Mouse (Mus musculus) hindbrain, embryonic 15.5 days (tissue): ENCODE results near the gene Agpat2. TPM values are rescaled to one million over a fixed set of nuclear protein-coding genes. Genes with fewer than 3 reads are reported as not detected.

Experiments
- ATAC-seq: fragments of 200-750 bp; cut with Nextera tagmentation; 2 replicates; pipeline ENCODE4 v1.8.0; 2017; ENCODE audit warnings: low read depth, moderate number of reproducible peaks, moderate TSS enrichment; ENCODE audit not compliant: low FRiP score
- H3K27ac ChIP-seq: fragments of 300-500 bp; sonication (generic); replicated peaks from 2 replicates; pipeline ENCODE4 v1.5.1; 2015; ENCODE audit warnings: mild to moderate bottlenecking, inconsistent platforms
- H3K27me3 ChIP-seq: fragments of 300-500 bp; sonication (generic); 2 replicates; pipeline ENCODE4 v1.6.1; 2015; ENCODE audit warnings: control low read depth, inconsistent platforms
- H3K36me3 ChIP-seq: fragments of 300-500 bp; sonication (generic); 2 replicates; pipeline ENCODE4 v1.6.1; 2015; ENCODE audit warnings: control low read depth, inconsistent platforms
- H3K4me1 ChIP-seq: fragments of 300-500 bp; sonication (generic); replicated peaks from 2 replicates; pipeline ENCODE4 v1.6.1; 2015; ENCODE audit warnings: control low read depth, inconsistent platforms
- H3K4me2 ChIP-seq: fragments of 300-500 bp; sonication (generic); 2 replicates; pipeline ENCODE4 v1.6.1; 2015; ENCODE audit warnings: moderate library complexity, mild to moderate bottlenecking, inconsistent platforms
- H3K4me3 ChIP-seq: fragments of 300-500 bp; sonication (generic); 2 replicates; pipeline ENCODE4 v1.5.1; 2015; ENCODE audit warnings: mild to moderate bottlenecking, inconsistent platforms
- H3K9ac ChIP-seq: fragments of 300-500 bp; sonication (generic); 2 replicates; pipeline ENCODE4 v1.6.1; 2015; ENCODE audit warnings: inconsistent platforms
- H3K9me3 ChIP-seq: fragments of 300-500 bp; sonication (generic); 2 replicates; pipeline ENCODE4 v1.6.1; 2016; ENCODE audit warnings: control low read depth, inconsistent platforms
- WGBS: fragments of 180-500 bp; shearing (Covaris S2); methylation state at CpG from one replicate; pipeline ENCODE4 v1.1.7; 2015; 5-methylcytosine and 5-hydroxymethylcytosine counted together
- polyA plus RNA-seq: library from polyadenylated mRNA; unstranded; fragments of >200 nt; fragmentation: Nextera tagmentation; extraction: Ambion mirVana; gene quantifications from 2 replicates; pipeline ENCODE4 v1.2.1, GENCODE M21; 2015

Agpat2 gene
- polyA plus RNA-seq, 1 experiment from 2014 or later: 6.1 TPM

- Histone ChIP-seq H3K27ac (no peak overlapping the region), H3K9ac (no peak overlapping the region), H3K36me3 (no peaks in the 10 kb centered on the region), H3K4me3 (no peak overlapping the region), H3K9me3 (no peaks in the 10 kb centered on the region), H3K27me3 (no peaks in the 10 kb centered on the region), H3K4me2 (no peak overlapping the region), H3K4me1 (no peaks in the 10 kb centered on the region)
- no peak for ATAC-seq
- 95% methylated on average over 5 of the region's 5 CpGs for WGBS
Measured at GRCm38 (mm10) chr2:26580751-26581150, 23.5 kb downstream of the Agpat2 start.

- H3K4me3 ChIP-seq: no peak within 1 kb of the TSS
- ATAC-seq: no peak
- no peaks in the 10 kb centered on the region for H3K36me3 ChIP-seq
- no peak within 1 kb of the TSS for H3K9ac ChIP-seq
- H3K4me1 ChIP-seq: no peaks in the 10 kb centered on the region
- H3K27ac ChIP-seq: no peak within 1 kb of the TSS
- no peaks in the 10 kb centered on the region for H3K27me3 ChIP-seq
- 96% methylated on average over 1 of the region's 1 CpGs for WGBS
- H3K9me3 ChIP-seq: no peaks in the 10 kb centered on the region
- H3K4me2 ChIP-seq: no peak within 1 kb of the TSS
Measured at GRCm38 (mm10) chr2:26579714-26580113, 24.5 kb downstream of the Agpat2 start, which contains the start of gene Egfl7. Gene Egfl7 (plus strand): TSS chr2:26580014.

GRCm38 (mm10) chr2:26578369-26578768, 25.8 kb downstream of the Agpat2 start:
- Histone ChIP-seq H3K9ac (no peak overlapping the region), H3K9me3 (no peaks in the 10 kb centered on the region), H3K27ac (no peak overlapping the region; the same call in 1 of the 2 replicates), H3K4me2 (no peak overlapping the region), H3K4me1 (peaks cover 9% of the 10 kb centered on the region), H3K4me3 (no peak overlapping the region), H3K36me3 (no peaks in the 10 kb centered on the region), H3K27me3 (no peaks in the 10 kb centered on the region)
- 48% methylated on average over 6 of the region's 6 CpGs for WGBS
- no peak for ATAC-seq

GRCm38 (mm10) chr2:26576462-26576861, 27.8 kb downstream of the Agpat2 start:
- ATAC-seq: no peak
- Histone ChIP-seq H3K4me1 (peaks cover 13% of the 10 kb centered on the region), H3K36me3 (no peaks in the 10 kb centered on the region), H3K4me3 (no peak overlapping the region), H3K9ac (no peak overlapping the region), H3K4me2 (no peak overlapping the region), H3K27ac (0 out of 2 replicates have a peak overlapping the region, but pooled peaks have one; percentile 9), H3K9me3 (no peaks in the 10 kb centered on the region), H3K27me3 (no peaks in the 10 kb centered on the region)
- 46% methylated on average over 4 of the region's 4 CpGs for WGBS

- Histone ChIP-seq H3K9ac (no peak overlapping the region), H3K36me3 (no peaks in the 10 kb centered on the region), H3K27ac (no peak overlapping the region), H3K4me3 (no peak overlapping the region), H3K4me2 (no peak overlapping the region), H3K9me3 (no peaks in the 10 kb centered on the region), H3K27me3 (no peaks in the 10 kb centered on the region), H3K4me1 (peaks cover 13% of the 10 kb centered on the region)
- 52% methylated on average over 4 of the region's 4 CpGs for WGBS
- ATAC-seq: no peak
Measured at GRCm38 (mm10) chr2:26575865-26576264, 28.4 kb downstream of the Agpat2 start.

GRCm38 (mm10) chr2:26575378-26575777, 28.8 kb downstream of the Agpat2 start:
- WGBS: 75% methylated on average over 1 of the region's 1 CpGs
- no peaks in the 10 kb centered on the region for H3K36me3 ChIP-seq
- H3K27ac ChIP-seq: no peak overlapping the region
- ATAC-seq: no peak
- no peak overlapping the region for H3K4me2 ChIP-seq
- peaks cover 13% of the 10 kb centered on the region for H3K4me1 ChIP-seq
- no peak overlapping the region for H3K9ac ChIP-seq
- no peaks in the 10 kb centered on the region for H3K9me3 ChIP-seq
- no peaks in the 10 kb centered on the region for H3K27me3 ChIP-seq
- no peak overlapping the region for H3K4me3 ChIP-seq

GRCm38 (mm10) chr2:26574862-26575261, 29.4 kb downstream of the Agpat2 start:
- no peak for ATAC-seq
- no peaks in the 10 kb centered on the region for H3K36me3 ChIP-seq
- no peaks in the 10 kb centered on the region for H3K9me3 ChIP-seq
- H3K9ac ChIP-seq: no peak overlapping the region
- 16% methylated on average over 5 of the region's 5 CpGs for WGBS
- H3K4me1 ChIP-seq: peaks cover 13% of the 10 kb centered on the region
- H3K27ac ChIP-seq: no peak overlapping the region
- H3K27me3 ChIP-seq: no peaks in the 10 kb centered on the region
- no peak overlapping the region for H3K4me2 ChIP-seq
- H3K4me3 ChIP-seq: no peak overlapping the region

GRCm38 (mm10) chr2:26573807-26574206, 30.4 kb downstream of the Agpat2 start:
- H3K36me3 ChIP-seq: no peaks in the 10 kb centered on the region
- no peak for ATAC-seq
- 18% methylated on average over 5 of the region's 5 CpGs for WGBS
- no peaks in the 10 kb centered on the region for H3K27me3 ChIP-seq
- H3K9me3 ChIP-seq: no peaks in the 10 kb centered on the region
- H3K27ac ChIP-seq: peak overlapping the region; percentile 57; the same call in 1 of the 2 replicates
- no peak overlapping the region for H3K4me3 ChIP-seq
- H3K4me1 ChIP-seq: peaks cover 13% of the 10 kb centered on the region
- peak overlapping the region; percentile 24; the same call in 1 of the 2 replicates for H3K4me2 ChIP-seq
- H3K9ac ChIP-seq: no peak overlapping the region

GRCm38 (mm10) chr2:26573396-26573795, 30.8 kb downstream of the Agpat2 start:
- H3K27ac ChIP-seq: peak overlapping the region; percentile 57; the same call in 1 of the 2 replicates
- H3K36me3 ChIP-seq: no peaks in the 10 kb centered on the region
- no peak overlapping the region for H3K4me3 ChIP-seq
- peak; percentile 69 for ATAC-seq
- no peaks in the 10 kb centered on the region for H3K27me3 ChIP-seq
- H3K4me1 ChIP-seq: peaks cover 13% of the 10 kb centered on the region
- H3K9me3 ChIP-seq: no peaks in the 10 kb centered on the region
- no peak overlapping the region for H3K9ac ChIP-seq
- WGBS: 40% methylated on average over 12 of the region's 12 CpGs
- H3K4me2 ChIP-seq: peak overlapping the region; percentile 24; the same call in 1 of the 2 replicates

GRCm38 (mm10) chr2:26571826-26572225, 32.4 kb downstream of the Agpat2 start:
- ATAC-seq: no peak
- H3K4me3 ChIP-seq: no peak overlapping the region
- no peaks in the 10 kb centered on the region for H3K36me3 ChIP-seq
- H3K4me2 ChIP-seq: no peak overlapping the region
- H3K27ac ChIP-seq: peak overlapping the region; percentile 34; the same call in 1 of the 2 replicates
- 76% methylated on average over 5 of the region's 5 CpGs for WGBS
- no peaks in the 10 kb centered on the region for H3K9me3 ChIP-seq
- peaks cover 13% of the 10 kb centered on the region for H3K4me1 ChIP-seq
- no peak overlapping the region for H3K9ac ChIP-seq
- no peaks in the 10 kb centered on the region for H3K27me3 ChIP-seq

GRCm38 (mm10) chr2:26571400-26571799, 32.8 kb downstream of the Agpat2 start:
- peak overlapping the region; percentile 34; the same call in 1 of the 2 replicates for H3K27ac ChIP-seq
- no peaks in the 10 kb centered on the region for H3K36me3 ChIP-seq
- WGBS: 74% methylated on average over 9 of the region's 9 CpGs
- H3K4me1 ChIP-seq: peaks cover 13% of the 10 kb centered on the region
- H3K9me3 ChIP-seq: no peaks in the 10 kb centered on the region
- no peaks in the 10 kb centered on the region for H3K27me3 ChIP-seq
- ATAC-seq: no peak
- no peak overlapping the region for H3K9ac ChIP-seq
- no peak overlapping the region for H3K4me3 ChIP-seq
- no peak overlapping the region for H3K4me2 ChIP-seq

GRCm38 (mm10) chr2:26570034-26570433, 34.2 kb downstream of the Agpat2 start:
- Histone ChIP-seq H3K4me2 (no peak overlapping the region), H3K36me3 (no peaks in the 10 kb centered on the region), H3K27ac (no peak overlapping the region), H3K27me3 (no peaks in the 10 kb centered on the region), H3K9ac (no peak overlapping the region), H3K9me3 (no peaks in the 10 kb centered on the region), H3K4me3 (no peak overlapping the region), H3K4me1 (peaks cover 13% of the 10 kb centered on the region)
- no peak for ATAC-seq
- WGBS: 11% methylated on average over 3 of the region's 3 CpGs

- H3K27ac ChIP-seq: no peak overlapping the region
- no peaks in the 10 kb centered on the region for H3K36me3 ChIP-seq
- H3K9ac ChIP-seq: no peak overlapping the region
- H3K4me3 ChIP-seq: no peak overlapping the region
- no peak overlapping the region for H3K4me2 ChIP-seq
- H3K27me3 ChIP-seq: no peaks in the 10 kb centered on the region
- no peaks in the 10 kb centered on the region for H3K9me3 ChIP-seq
- H3K4me1 ChIP-seq: 0 out of 2 replicates have a peak, but pooled peaks cover 3% of the 10 kb centered on the region
- WGBS: 15% methylated on average over 4 of the region's 4 CpGs
- peak; percentile 39; the same call in 1 of the 2 replicates for ATAC-seq
Measured at GRCm38 (mm10) chr2:26566221-26566620, 38.0 kb downstream of the Agpat2 start.
